Mouse (Mus musculus): ENCODE data around the gene Dgke.
"Not testable (repeated sequence)": the region's sequence is repeated elsewhere in the genome, so short reads cannot be mapped to it uniquely, and the experiment has no call there.

Dgke gene

GRCm38 (mm10) chr11:88999723-89000526, 66.7 kb downstream of the Dgke start:
- DNase-seq = no peak

GRCm38 (mm10) chr11:88998974-88999722, 67.5 kb downstream of the Dgke start, which contains the start of gene Trim25:
Gene Trim25 (plus strand): TSS chr11:88999376.
- peak; percentile 91 for DNase-seq

- DNase-seq = no peak
Measured at GRCm38 (mm10) chr11:88998406-88998805, 68.2 kb downstream of the Dgke start.

GRCm38 (mm10) chr11:88997343-88997742, 69.3 kb downstream of the Dgke start:
- DNase-seq = not testable (repeated sequence)

GRCm38 (mm10) chr11:88996427-88996826, 70.2 kb downstream of the Dgke start:
- DNase-seq = no peak

- no peak for DNase-seq
Measured at GRCm38 (mm10) chr11:88995616-88996015, 71.0 kb downstream of the Dgke start.

- DNase-seq = no peak
Measured at GRCm38 (mm10) chr11:88994492-88994891, 72.2 kb downstream of the Dgke start.

- peak; percentile 85 for DNase-seq
Measured at GRCm38 (mm10) chr11:88993625-88994024, 73.0 kb downstream of the Dgke start.

GRCm38 (mm10) chr11:88993186-88993585, 73.5 kb downstream of the Dgke start:
- DNase-seq = no peak

- DNase-seq = peak; percentile 70
Measured at GRCm38 (mm10) chr11:88989530-88989929, 77.1 kb downstream of the Dgke start.

- DNase-seq = no peak
Measured at GRCm38 (mm10) chr11:88988956-88989355, 77.7 kb downstream of the Dgke start.

- DNase-seq = no peak
Measured at GRCm38 (mm10) chr11:88986616-88987015, 80.0 kb downstream of the Dgke start.
